Mouse (Mus musculus) stomach, postnatal 0 days (tissue): ENCODE measurements around the gene S100a16. TPM values are rescaled to one million over a fixed set of nuclear protein-coding genes. Genes with fewer than 3 reads are reported as not detected.

Experiments used
- ATAC-seq: fragments of 200-750 bp; cut with Nextera tagmentation; 2 replicates; pipeline ENCODE4 v1.8.0; 2017; ENCODE audit not compliant: low FRiP score, low TSS enrichment
- DNase-seq: peaks from one replicate; pipeline ENCODE4 v3.0.0-alpha.2; 2016; ENCODE audit warnings: low spot score
- H3K27ac ChIP-seq: fragments of 300-500 bp; sonication (generic); replicated peaks from 2 replicates; pipeline ENCODE4 v1.5.1; 2014; ENCODE audit warnings: mild to moderate bottlenecking, control low read depth
- H3K27me3 ChIP-seq: fragments of 300-500 bp; sonication (generic); 2 replicates; pipeline ENCODE4 v1.6.1; 2014; ENCODE audit warnings: low read length; ENCODE audit not compliant: control insufficient read depth, insufficient read depth
- H3K36me3 ChIP-seq: fragments of 300-500 bp; sonication (generic); 2 replicates; pipeline ENCODE4 v1.6.1; 2014; ENCODE audit warnings: low read length, mixed read lengths; ENCODE audit not compliant: control insufficient read depth, insufficient read depth
- H3K4me1 ChIP-seq: fragments of 300-500 bp; sonication (generic); replicated peaks from 2 replicates; pipeline ENCODE4 v1.6.1; 2014; ENCODE audit warnings: antibody characterized with exemption; ENCODE audit not compliant: control insufficient read depth, insufficient read depth
- H3K4me2 ChIP-seq: fragments of 300-500 bp; sonication (generic); replicated peaks from 2 replicates; pipeline ENCODE4 v1.6.1; 2014; ENCODE audit warnings: low read depth, mild to moderate bottlenecking, control low read depth, moderate library complexity
- H3K4me3 ChIP-seq: fragments of 300-500 bp; sonication (generic); 2 replicates; pipeline ENCODE4 v1.5.1; 2014; ENCODE audit warnings: low read depth, low read length, control low read depth
- H3K9ac ChIP-seq: fragments of 300-500 bp; sonication (generic); 2 replicates; pipeline ENCODE4 v1.6.1; 2014; ENCODE audit warnings: mild to moderate bottlenecking, low read length, control low read depth, mixed read lengths
- H3K9me3 ChIP-seq: fragments of 300-500 bp; sonication (generic); 2 replicates; pipeline ENCODE4 v1.6.1; 2016; ENCODE audit warnings: low read length; ENCODE audit not compliant: control insufficient read depth
- CTCF ChIP-seq: IDR thresholded peaks from 2 replicates; pipeline ENCODE4 v1.5.1; 2016; ENCODE audit warnings: antibody characterized with exemption, low read depth, mild to moderate bottlenecking, moderate library complexity
- EP300 ChIP-seq: optimal IDR thresholded peaks from 2 replicates; pipeline ENCODE3; 2016; ENCODE audit warnings: antibody characterized with exemption
- WGBS: fragments of 180-500 bp; shearing (Covaris S2); extraction: QIAGEN DNeasy Blood & Tissue Kit; methylation state at CpG from one replicate; pipeline ENCODE4 v1.1.7; 2014; 5-methylcytosine and 5-hydroxymethylcytosine counted together
- polyA plus RNA-seq: library from polyadenylated mRNA; unstranded; fragments of >200 nt; fragmentation: Nextera tagmentation; extraction: Ambion mirVana; gene quantifications from 2 replicates; pipeline ENCODE4 v1.2.1, GENCODE M21; 2015

Gene S100a16
- polyA plus RNA-seq, 1 experiment from 2014 or later: 559 TPM

DNA sequence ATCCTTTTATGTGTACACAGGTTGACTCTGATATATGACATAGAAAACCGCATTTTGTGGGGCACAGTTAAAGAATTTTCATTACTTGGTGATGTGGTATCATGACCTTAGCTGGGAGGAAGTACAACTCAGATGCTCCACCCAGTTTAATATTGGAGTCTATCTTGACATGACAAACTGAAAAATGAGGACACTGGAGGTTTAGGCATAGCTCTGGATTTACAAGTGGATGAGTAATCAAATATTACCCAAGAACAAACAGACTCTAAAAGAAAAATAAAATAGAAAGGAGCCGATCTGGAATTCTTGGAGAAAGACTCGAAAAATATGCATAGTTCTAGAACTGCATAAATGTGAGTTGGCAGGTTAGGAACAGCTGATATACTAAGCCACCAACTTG lies 38.3 kb downstream of the S100a16 start:
- WGBS: 51% methylated on average over 3 of the region's 3 CpGs
- no peaks in the 10 kb centered on the region for H3K9me3 ChIP-seq
- no peaks in the 10 kb centered on the region for H3K27me3 ChIP-seq
- no peak overlapping the region for H3K4me3 ChIP-seq
- H3K36me3 ChIP-seq: no peaks in the 10 kb centered on the region
- no peak overlapping the region for H3K9ac ChIP-seq
- H3K4me2 ChIP-seq: no peak overlapping the region
- ATAC-seq: no peak
- H3K27ac ChIP-seq: peak overlapping the region; percentile 71; the same call in 1 of the 2 replicates
- TF ChIP-seq CTCF: no peak
- no peak for TF ChIP-seq EP300
- no peak for DNase-seq
- no peaks in the 10 kb centered on the region for H3K4me1 ChIP-seq

GRCm38 (mm10) chr3:90576351-90577001 lies 39.4 kb downstream of the S100a16 start:
- H3K9me3 ChIP-seq: no peaks in the 10 kb centered on the region
- no peak overlapping the region for H3K9ac ChIP-seq
- 51% methylated on average over 10 of the region's 10 CpGs for WGBS
- H3K4me1 ChIP-seq: no peaks in the 10 kb centered on the region
- H3K27ac ChIP-seq: no peak overlapping the region
- no peak overlapping the region for H3K4me3 ChIP-seq
- H3K27me3 ChIP-seq: no peaks in the 10 kb centered on the region
- H3K4me2 ChIP-seq: no peak overlapping the region
- DNase-seq (no peak), ATAC-seq (no peak)
- no peak for TF ChIP-seq EP300
- TF ChIP-seq CTCF: no peak
- H3K36me3 ChIP-seq: no peaks in the 10 kb centered on the region

- Histone ChIP-seq H3K36me3 (no peaks in the 10 kb centered on the region), H3K9me3 (no peaks in the 10 kb centered on the region), H3K4me1 (no peaks in the 10 kb centered on the region), H3K4me2 (no peak overlapping the region), H3K4me3 (no peak overlapping the region), H3K27me3 (no peaks in the 10 kb centered on the region), H3K9ac (no peak overlapping the region), H3K27ac (no peak overlapping the region)
- DNase-seq (no peak), ATAC-seq (no peak)
- WGBS: 61% methylated on average over 7 of the region's 7 CpGs
- TF ChIP-seq CTCF: no peak
- TF ChIP-seq EP300: no peak
Measured at GRCm38 (mm10) chr3:90579433-90579832, 42.4 kb downstream of the S100a16 start.

DNA sequence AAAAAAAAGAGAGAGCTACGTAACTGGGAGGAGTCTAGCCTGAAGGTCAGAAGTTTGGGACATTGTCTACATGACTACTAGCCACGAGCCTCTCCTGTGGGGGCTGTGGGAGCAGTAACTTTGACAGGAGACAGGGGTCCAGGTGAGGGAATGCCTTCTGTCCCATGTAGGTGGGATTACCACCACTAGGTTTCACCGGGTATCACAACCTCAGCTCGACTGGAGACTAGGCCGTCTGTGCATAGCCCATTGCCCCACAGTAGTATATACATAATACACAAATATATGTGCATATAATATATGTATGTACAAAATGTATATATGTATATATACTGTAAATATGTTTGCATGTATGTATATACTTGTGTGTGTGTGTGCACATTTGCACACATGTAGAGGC lies 44.1 kb downstream of the S100a16 start:
- H3K4me1 ChIP-seq: no peaks in the 10 kb centered on the region
- DNase-seq (no peak), ATAC-seq (no peak)
- H3K9me3 ChIP-seq: no peaks in the 10 kb centered on the region
- H3K9ac ChIP-seq: no peak overlapping the region
- TF ChIP-seq EP300 (no peak), CTCF (no peak)
- H3K27me3 ChIP-seq: no peaks in the 10 kb centered on the region
- no peak overlapping the region for H3K27ac ChIP-seq
- no peak overlapping the region for H3K4me2 ChIP-seq
- no peaks in the 10 kb centered on the region for H3K36me3 ChIP-seq
- 95% methylated on average over 5 of the region's 5 CpGs for WGBS
- no peak overlapping the region for H3K4me3 ChIP-seq

DNA sequence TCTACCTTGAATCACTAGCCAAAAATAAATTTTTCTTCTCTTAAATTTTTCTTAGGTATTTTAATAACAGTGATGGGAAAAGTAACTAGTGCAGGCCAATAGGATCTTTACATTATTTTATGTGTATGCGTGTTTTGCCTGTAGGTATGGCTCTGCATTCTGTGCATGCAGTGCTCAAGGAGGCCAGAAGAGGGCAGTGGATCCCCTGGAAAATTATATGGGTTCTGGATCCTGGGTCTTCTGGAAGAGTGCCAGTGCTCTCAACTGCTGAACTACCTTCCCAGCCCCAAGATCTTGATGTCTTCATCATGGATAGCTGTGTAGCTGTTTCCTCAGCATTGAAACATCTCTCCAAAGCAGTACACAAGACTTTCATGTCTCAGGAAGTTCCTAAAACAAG lies 45.1 kb downstream of the S100a16 start:
- no peak for ATAC-seq
- no peak overlapping the region for H3K27ac ChIP-seq
- H3K4me3 ChIP-seq: no peak overlapping the region
- no peak for DNase-seq
- H3K9me3 ChIP-seq: no peaks in the 10 kb centered on the region
- 94% methylated on average over 1 of the region's 1 CpGs for WGBS
- H3K36me3 ChIP-seq: no peaks in the 10 kb centered on the region
- H3K4me2 ChIP-seq: no peak overlapping the region
- H3K9ac ChIP-seq: no peak overlapping the region
- TF ChIP-seq EP300 (no peak), CTCF (peak; percentile 61)
- H3K27me3 ChIP-seq: no peaks in the 10 kb centered on the region
- H3K4me1 ChIP-seq: peaks cover 4% of the 10 kb centered on the region

DNA sequence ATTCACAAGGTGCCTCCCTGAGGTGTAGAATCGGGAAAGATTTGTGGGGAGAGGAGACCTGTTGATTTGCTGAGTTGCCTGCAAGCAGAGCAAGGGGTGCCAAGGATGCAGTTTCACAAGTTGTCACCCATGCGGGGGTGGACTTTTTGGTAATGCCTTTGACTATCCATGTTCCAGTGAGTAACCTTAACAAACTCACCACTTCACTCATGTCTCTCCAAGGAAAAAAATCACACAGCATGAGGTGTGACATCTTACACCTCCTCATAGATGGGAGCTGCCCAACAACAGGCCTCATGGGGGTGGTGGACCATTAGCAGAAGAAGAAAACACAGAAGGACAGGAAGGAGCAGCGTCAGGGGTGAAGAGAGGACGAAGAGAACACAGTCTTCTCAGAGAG lies 45.5 kb downstream of the S100a16 start:
- Histone ChIP-seq H3K27ac (no peak overlapping the region), H3K4me1 (peaks cover 5% of the 10 kb centered on the region), H3K9me3 (no peaks in the 10 kb centered on the region), H3K27me3 (no peaks in the 10 kb centered on the region), H3K36me3 (no peaks in the 10 kb centered on the region), H3K9ac (no peak overlapping the region), H3K4me3 (no peak overlapping the region), H3K4me2 (no peak overlapping the region)
- DNase-seq: no peak
- TF ChIP-seq CTCF: no peak
- no peak for TF ChIP-seq EP300
- WGBS: 89% methylated on average over 4 of the region's 4 CpGs
- ATAC-seq: no peak
